Mouse (Mus musculus) G1E (cell line): ENCODE measurements around the gene Alg1.

Experiments
- CTCF ChIP-seq: IDR thresholded peaks from 2 replicates; pipeline ENCODE4 v1.5.1; 2012; ENCODE audit warnings: low read depth, low read length, inconsistent platforms, mixed read lengths
- POLR2AphosphoS5 ChIP-seq: IDR thresholded peaks from 2 replicates; pipeline ENCODE4 v1.6.1; 2012; ENCODE audit warnings: low read depth, low read length, inconsistent platforms; ENCODE audit not compliant: insufficient replicate concordance

DNA sequence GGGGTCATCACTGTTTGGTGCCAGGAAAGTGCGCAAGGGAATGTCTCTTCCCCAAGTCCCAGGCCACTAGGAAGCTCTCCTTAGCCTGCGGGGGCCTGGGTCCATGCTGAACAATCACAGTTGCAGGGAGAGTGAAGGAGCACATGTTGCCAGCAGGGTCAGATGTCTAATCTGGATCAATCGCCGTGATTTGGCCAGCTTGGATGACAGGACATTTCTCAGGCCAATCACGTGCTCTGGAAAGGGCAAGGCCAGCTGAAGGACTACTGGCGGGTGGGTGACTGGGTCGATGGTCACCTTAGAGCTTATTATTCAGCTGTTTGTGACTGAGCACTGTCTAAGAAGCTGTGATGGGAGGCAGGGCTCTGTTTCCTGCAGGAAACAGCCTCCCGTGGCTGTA is 49.3 kb upstream of the Alg1 start:
- TF ChIP-seq CTCF (no peak), POLR2AphosphoS5 (no peak)
